Mouse (Mus musculus) hindbrain, postnatal 0 days (tissue): ENCODE data around the gene Krt31. TPM values are rescaled to one million over a fixed set of nuclear protein-coding genes. Genes with fewer than 3 reads are reported as not detected.

Experiments used
- ATAC-seq: fragments of 200-750 bp; cut with Nextera tagmentation; 2 replicates; pipeline ENCODE4 v1.8.0; 2017; ENCODE audit warnings: mild to moderate bottlenecking, moderate TSS enrichment, moderate library complexity
- DNase-seq: peaks from one replicate; pipeline ENCODE4 v3.0.0-alpha.2; 2015; ENCODE audit warnings: low spot score
- H3K27ac ChIP-seq: fragments of 300-500 bp; sonication (generic); 2 replicates; pipeline ENCODE4 v1.5.1; 2014; ENCODE audit warnings: mild to moderate bottlenecking
- H3K27me3 ChIP-seq: fragments of 300-500 bp; sonication (generic); 2 replicates; pipeline ENCODE4 v1.6.1; 2014; ENCODE audit warnings: low read length, mixed read lengths; ENCODE audit not compliant: insufficient read depth
- H3K36me3 ChIP-seq: fragments of 300-500 bp; sonication (generic); 2 replicates; pipeline ENCODE4 v1.6.1; 2014; ENCODE audit warnings: low read length, mixed read lengths; ENCODE audit not compliant: insufficient read depth
- H3K4me1 ChIP-seq: fragments of 300-500 bp; sonication (generic); 2 replicates; pipeline ENCODE4 v1.6.1; 2014; ENCODE audit warnings: antibody characterized with exemption, low read length, mixed read lengths; ENCODE audit not compliant: insufficient read depth
- H3K4me2 ChIP-seq: fragments of 300-500 bp; sonication (generic); 2 replicates; pipeline ENCODE4 v1.6.1; 2014; ENCODE audit warnings: low read depth, mild to moderate bottlenecking, low read length, moderate library complexity, mixed read lengths
- H3K4me3 ChIP-seq: fragments of 300-500 bp; sonication (generic); 2 replicates; pipeline ENCODE4 v1.5.1; 2014; ENCODE audit warnings: low read length
- H3K9ac ChIP-seq: fragments of 300-500 bp; sonication (generic); replicated peaks from 2 replicates; pipeline ENCODE4 v1.6.1; 2014; ENCODE audit warnings: mild to moderate bottlenecking, low read length, moderate library complexity, mixed read lengths
- H3K9me3 ChIP-seq: fragments of 300-500 bp; sonication (generic); 2 replicates; pipeline ENCODE4 v1.6.1; 2016; ENCODE audit warnings: low read length, mixed read lengths
- CTCF ChIP-seq: IDR thresholded peaks from 2 replicates; pipeline ENCODE4 v1.5.1; 2016; ENCODE audit warnings: antibody characterized with exemption, control low read depth, low read depth
- WGBS: fragments of 180-500 bp; shearing (Covaris S2); extraction: QIAGEN DNeasy Blood & Tissue Kit; methylation state at CpG from one replicate; pipeline ENCODE4 v1.1.7; 2014; 5-methylcytosine and 5-hydroxymethylcytosine counted together
- polyA plus RNA-seq: library from polyadenylated mRNA; unstranded; fragments of >200 nt; fragmentation: Nextera tagmentation; extraction: Ambion mirVana; gene quantifications from 2 replicates; pipeline ENCODE4 v1.2.1, GENCODE M21; 2015
- total RNA-seq: library from RNA; depleted of rRNA; stranded (reverse); fragments of >200 nt; gene quantifications from 2 replicates; pipeline ENCODE4 v1.2.3, GENCODE M21; 2014; rRNA removed

Krt31 gene
- total RNA-seq = not detected in 2 replicates
- not detected in 2 replicates for polyA plus RNA-seq

DNA sequence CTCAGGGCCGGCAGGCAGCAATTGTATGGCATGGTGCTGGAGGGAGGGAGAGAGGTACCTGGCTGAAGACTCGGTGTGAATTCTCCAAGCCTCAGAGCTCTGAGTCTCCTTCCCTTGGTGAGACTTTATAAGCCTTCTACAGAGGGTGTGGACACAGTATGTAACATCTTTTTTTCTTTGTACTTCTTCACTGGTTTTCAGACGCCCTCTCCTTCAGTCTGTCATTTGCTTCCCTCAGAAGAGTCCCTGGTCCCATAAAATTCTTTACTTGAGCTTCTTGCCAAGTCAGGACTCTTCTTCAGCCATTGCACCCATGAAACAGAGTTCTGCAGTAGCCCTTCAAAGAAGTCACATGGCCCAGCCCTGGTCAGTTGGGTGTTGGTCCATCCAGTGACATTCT is at the start of gene Krt31:
Gene Krt31 (minus strand): TSS at position 101 of the 400 bp plus-strand sequence.
- TF ChIP-seq CTCF = no peak
- no peaks in the 10 kb centered on the region for H3K36me3 ChIP-seq
- DNase-seq = no peak
- no peaks in the 10 kb centered on the region for H3K9me3 ChIP-seq
- H3K4me1 ChIP-seq = no peaks in the 10 kb centered on the region
- no peak within 1 kb of the TSS for H3K9ac ChIP-seq
- no peak within 1 kb of the TSS for H3K4me2 ChIP-seq
- no peak for ATAC-seq
- H3K4me3 ChIP-seq = no peak within 1 kb of the TSS
- 86% methylated on average over 3 of the region's 3 CpGs for WGBS
- H3K27me3 ChIP-seq = no peaks in the 10 kb centered on the region
- no peak within 1 kb of the TSS for H3K27ac ChIP-seq

DNA sequence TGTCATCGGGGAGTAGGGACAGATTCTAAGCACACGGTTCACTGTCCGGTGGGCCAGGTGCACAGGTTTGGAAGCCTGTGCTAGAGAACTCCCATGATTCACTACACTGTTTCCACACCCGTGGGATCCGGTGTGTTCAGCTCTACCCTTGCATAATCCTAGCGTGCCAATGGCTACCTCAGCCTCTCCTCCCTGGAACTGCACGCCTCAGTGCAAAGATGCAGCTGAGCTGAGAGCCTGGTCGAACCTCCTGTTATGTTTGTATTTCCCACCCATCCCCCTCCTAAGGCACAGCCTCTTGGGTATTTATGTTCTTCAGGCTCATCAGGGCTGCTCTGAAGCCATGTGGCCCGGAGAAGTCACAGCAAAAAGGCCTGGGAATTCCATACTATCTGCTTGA is 47.5 kb upstream of the Krt31 start:
- Histone ChIP-seq H3K4me1 (no peaks in the 10 kb centered on the region), H3K27me3 (no peaks in the 10 kb centered on the region), H3K9ac (no peak overlapping the region), H3K4me2 (no peak overlapping the region), H3K4me3 (no peak overlapping the region), H3K9me3 (no peaks in the 10 kb centered on the region), H3K27ac (no peak overlapping the region), H3K36me3 (no peaks in the 10 kb centered on the region)
- no peak for TF ChIP-seq CTCF
- ATAC-seq (no peak), DNase-seq (no peak)
- 76% methylated on average over 9 of the region's 9 CpGs for WGBS

DNA sequence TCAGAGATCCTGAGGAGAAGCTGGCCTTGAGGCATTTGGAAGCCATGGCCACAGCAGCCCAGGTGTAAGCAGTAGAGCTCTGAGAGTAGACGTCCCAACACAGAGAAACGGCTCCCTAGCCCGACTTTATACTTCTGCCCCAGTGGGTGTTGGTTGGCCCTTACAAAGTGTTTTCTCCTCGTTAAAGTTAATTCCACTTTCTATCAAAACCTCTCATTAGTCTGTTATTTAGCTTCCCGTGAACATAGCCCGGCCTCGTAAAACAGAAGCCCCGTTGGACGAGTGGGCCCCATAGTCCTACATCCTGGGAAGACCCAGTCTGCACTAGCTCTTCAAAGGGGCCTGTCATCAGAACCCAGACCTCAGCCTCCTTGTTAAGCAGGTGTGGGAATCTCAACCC is 45.8 kb upstream of the Krt31 start, which contains the start of gene Krt35:
Gene Krt35 (minus strand): TSS at position 101 of the 400 bp plus-strand sequence.
- H3K27ac ChIP-seq = no peak within 1 kb of the TSS
- no peak within 1 kb of the TSS for H3K4me2 ChIP-seq
- no peak for TF ChIP-seq CTCF
- DNase-seq = no peak
- H3K4me3 ChIP-seq = no peak within 1 kb of the TSS
- WGBS = 83% methylated on average over 9 of the region's 9 CpGs
- H3K36me3 ChIP-seq = no peaks in the 10 kb centered on the region
- H3K4me1 ChIP-seq = no peaks in the 10 kb centered on the region
- H3K27me3 ChIP-seq = no peaks in the 10 kb centered on the region
- no peak within 1 kb of the TSS for H3K9ac ChIP-seq
- ATAC-seq = no peak
- H3K9me3 ChIP-seq = no peaks in the 10 kb centered on the region

DNA sequence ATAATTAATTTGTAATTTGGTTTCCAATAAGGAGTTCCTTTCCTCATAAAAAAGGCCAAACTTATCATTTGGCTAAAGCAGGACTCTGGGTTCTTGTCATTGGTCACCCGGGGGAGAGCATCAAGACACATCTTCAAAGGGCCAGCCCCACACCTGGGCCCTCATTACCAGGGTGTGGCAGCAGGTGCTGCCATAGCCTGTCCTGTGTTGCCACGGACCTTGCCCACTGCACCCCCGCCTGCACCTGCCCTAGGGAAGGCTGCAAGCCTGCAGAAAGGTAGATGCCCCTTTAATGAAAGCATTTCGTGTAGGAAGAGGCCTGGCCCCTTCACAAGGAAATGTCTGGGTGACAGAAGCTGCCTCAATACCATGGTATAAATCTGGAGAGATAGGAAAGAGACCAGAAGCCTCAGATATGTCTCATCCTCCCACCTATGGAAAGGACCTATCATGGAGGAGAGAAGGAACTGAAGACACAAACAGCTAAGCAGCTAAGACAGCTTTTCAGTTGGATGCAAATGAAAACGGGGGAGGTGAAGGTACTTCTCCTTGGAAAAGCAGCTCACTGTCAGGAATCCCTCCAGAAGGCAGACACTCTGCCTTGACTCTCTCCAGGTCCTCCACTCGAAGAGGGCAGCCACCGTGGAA is 38.2 kb upstream of the Krt31 start:
- TF ChIP-seq CTCF = no peak
- WGBS = 68% methylated on average over 7 of the region's 7 CpGs
- H3K4me1 ChIP-seq = no peaks in the 10 kb centered on the region

DNA sequence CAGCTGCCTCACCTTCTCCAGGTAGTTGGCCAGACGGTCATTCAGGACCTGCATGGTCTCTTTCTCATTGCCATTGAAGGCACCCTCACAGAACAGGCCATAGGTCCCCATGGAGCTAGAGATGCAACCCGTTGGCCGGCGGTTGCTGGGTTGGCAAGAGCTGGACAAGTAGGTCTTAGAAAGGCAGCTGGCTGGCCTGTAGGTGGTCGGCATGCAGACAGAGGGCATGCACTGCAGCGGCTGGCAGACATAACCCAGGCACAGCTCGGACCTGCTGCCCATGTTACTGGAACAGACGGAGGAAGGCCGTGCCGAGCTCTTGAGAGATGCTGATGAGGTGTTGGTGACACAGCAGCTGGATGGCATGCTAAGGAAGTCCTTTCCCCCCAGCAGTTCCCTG is 37.5 kb upstream of the Krt31 start, which contains the start of gene Krt32:
Gene Krt32 (minus strand): TSS at position 366 of the 400 bp plus-strand sequence.
- WGBS = 84% methylated on average over 10 of the region's 10 CpGs
- ATAC-seq = no peak
- no peak for TF ChIP-seq CTCF

More for the DNA sequence above, 38.2 kb upstream of the Krt31 start:
- no peak overlapping the region for H3K4me2 ChIP-seq
- H3K9ac ChIP-seq = no peak overlapping the region
- H3K27ac ChIP-seq = no peak overlapping the region
- no peaks in the 10 kb centered on the region for H3K27me3 ChIP-seq
- no peaks in the 10 kb centered on the region for H3K9me3 ChIP-seq
- H3K4me3 ChIP-seq = no peak overlapping the region
- ATAC-seq (no peak), DNase-seq (no peak)
- no peaks in the 10 kb centered on the region for H3K36me3 ChIP-seq

DNA sequence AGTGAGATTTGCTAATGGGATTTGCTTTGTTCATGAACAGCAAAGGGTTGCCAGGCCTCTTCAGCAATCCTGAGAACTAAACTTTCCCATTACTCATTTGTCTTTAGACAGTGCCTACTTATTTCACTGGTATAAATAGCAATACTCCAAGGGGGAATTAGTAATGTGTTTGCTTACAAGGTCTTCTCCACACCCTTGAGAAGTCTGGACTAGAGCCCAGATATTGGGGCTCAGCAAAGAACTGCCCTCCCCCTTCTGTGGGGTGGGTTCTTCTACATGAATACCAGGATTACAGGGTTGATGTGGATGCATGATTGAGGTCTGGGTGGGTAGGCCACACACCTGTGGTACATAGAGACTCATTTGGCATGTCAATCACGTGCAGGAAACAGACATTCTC is 23.5 kb upstream of the Krt31 start:
- Histone ChIP-seq H3K36me3 (no peaks in the 10 kb centered on the region), H3K9me3 (no peaks in the 10 kb centered on the region), H3K27ac (no peak overlapping the region), H3K4me2 (no peak overlapping the region), H3K27me3 (no peaks in the 10 kb centered on the region), H3K4me3 (no peak overlapping the region), H3K4me1 (no peaks in the 10 kb centered on the region), H3K9ac (no peak overlapping the region)
- no peak for DNase-seq
- no peak for TF ChIP-seq CTCF
- 60% methylated on average over 1 of the region's 1 CpGs for WGBS
- no peak for ATAC-seq

More for the DNA sequence above, 37.5 kb upstream of the Krt31 start, which contains the start of gene Krt32:
- Histone ChIP-seq H3K36me3 (no peaks in the 10 kb centered on the region), H3K27ac (no peak within 1 kb of the TSS), H3K4me2 (no peak within 1 kb of the TSS), H3K27me3 (no peaks in the 10 kb centered on the region), H3K4me1 (no peaks in the 10 kb centered on the region), H3K9ac (no peak within 1 kb of the TSS), H3K4me3 (no peak within 1 kb of the TSS), H3K9me3 (no peaks in the 10 kb centered on the region)
- no peak for DNase-seq
